Mouse (Mus musculus): ENCODE measurements around the gene Slc38a5.

DNA sequence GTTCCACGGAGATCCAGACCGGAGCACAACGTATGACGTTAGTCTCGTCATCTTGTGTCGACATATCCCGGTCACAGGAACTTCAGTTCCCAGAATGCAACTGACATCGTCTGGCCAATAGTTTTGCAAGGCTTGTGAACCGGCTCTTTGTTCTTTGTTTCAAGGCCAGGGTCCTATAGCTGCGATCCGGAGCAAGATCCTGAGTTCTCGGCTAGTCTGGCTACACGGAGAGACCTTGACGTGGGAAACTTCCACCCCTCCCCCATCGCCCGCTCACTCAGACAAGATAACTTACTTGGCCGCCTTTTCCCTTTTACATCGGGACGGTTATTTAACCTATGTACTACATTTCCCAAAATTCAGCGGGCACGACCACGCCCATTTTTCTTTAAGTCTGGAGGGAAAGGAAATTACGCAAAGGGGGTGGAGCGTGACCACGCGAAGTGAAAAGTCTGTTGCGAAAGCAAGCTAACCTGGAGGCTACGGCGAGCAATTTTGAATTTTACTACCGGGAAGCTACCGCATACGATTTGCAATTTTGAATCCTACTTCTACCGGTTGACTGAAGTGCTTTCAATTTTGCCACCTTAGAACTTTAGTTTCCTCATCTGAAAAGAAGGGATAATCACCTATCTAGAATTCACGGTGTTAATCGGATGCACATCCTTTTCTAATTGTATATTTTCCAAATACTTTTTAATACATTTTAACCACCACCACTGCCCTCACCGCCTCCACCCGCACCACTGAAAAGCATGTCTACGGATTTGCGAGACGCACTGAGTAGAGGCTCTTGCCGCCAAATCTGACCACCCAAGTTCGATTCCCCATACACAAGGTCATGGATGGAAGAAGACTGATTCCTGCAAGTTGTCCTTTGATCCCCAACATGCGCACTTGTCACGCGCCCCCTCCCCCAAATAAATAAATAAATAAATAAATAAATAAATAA is 18.3 kb upstream of the Slc38a5 start, which contains the start of gene Ftsj1:
- TF ChIP-seq POLR2A (IDR thresholded peaks at IDR 0.05; ENCODE audit: borderline replicate concordance, insufficient read depth, low read length) (peak; percentile 59; the same call in 1 of the 2 replicates), CTCF (IDR thresholded peaks at IDR 0.05; ENCODE audit: borderline replicate concordance, insufficient read depth, low read depth, low read length) (no peak)
